Mouse (Mus musculus): ENCODE measurements at regions not wholly inside any gene's neighbourhood (a gene's known extent, or its start where the extent isn't known, plus 50 kb on each side); places are given as distances from the start of the nearest gene placed in this dataset.

- TF ChIP-seq EP300 (IDR thresholded peaks at IDR 0.05; ENCODE audit: low read depth in 1 of 2, low read length in 2 of 2) (no peak), JUND (IDR thresholded peaks at IDR 0.05; ENCODE audit: low read depth, low read length) (no peak)
- no peaks in the 10 kb centered on the region; a peak in 1 of 4 replicates for H3K27me3 ChIP-seq (ENCODE audit: control insufficient read depth in 1 of 2, insufficient read depth in 2 of 2, low read length in 2 of 2)
- DNase-seq (ENCODE audit: low read depth, low spot score): no peak
Observed at GRCm38 (mm10) chr19:28778386-28778785, 56.5 kb upstream of the Slc1a1 start.

GRCm38 (mm10) chr19:28781971-28782370 lies 52.9 kb upstream of the Slc1a1 start:
- H3K27me3 ChIP-seq (ENCODE audit: control insufficient read depth in 1 of 2, insufficient read depth in 2 of 2, low read length in 2 of 2): no peaks in the 10 kb centered on the region
- no peaks in the 10 kb centered on the region for H3K79me2 ChIP-seq (ENCODE audit: control insufficient read depth, insufficient read depth, low read length, poor library complexity)
- no peak for DNase-seq (ENCODE audit: low read depth, low spot score)
- H3K9ac ChIP-seq (ENCODE audit: control insufficient read depth, low read depth, low read length, poor library complexity, severe bottlenecking): no peak overlapping the region
- no peaks in the 10 kb centered on the region for H3K36me3 ChIP-seq (ENCODE audit: control insufficient read depth in 1 of 2, insufficient read depth in 2 of 2, low read length in 2 of 2)
- no peak overlapping the region for H3K4me3 ChIP-seq (ENCODE audit: control insufficient read depth in 1 of 2, insufficient read depth in 1 of 2, low read depth in 2 of 2, low read length in 2 of 2)
- H3K9me3 ChIP-seq (replicated peaks; ENCODE audit: insufficient read depth, low read length): no peaks in the 10 kb centered on the region
- no peaks in the 10 kb centered on the region for H3K4me1 ChIP-seq (ENCODE audit: control insufficient read depth in 1 of 2, insufficient read depth in 2 of 2, low read length in 2 of 2)
- no peak overlapping the region for H3K27ac ChIP-seq (ENCODE audit: control insufficient read depth, low read depth, low read length)
- TF ChIP-seq ETS1 (IDR thresholded peaks at IDR 0.05; ENCODE audit: low read depth, low read length): no peak
- no peak for TF ChIP-seq USF2 (IDR thresholded peaks at IDR 0.05; ENCODE audit: borderline replicate concordance in 1 of 2, insufficient read depth in 1 of 2, low read depth in 1 of 2, low read length in 2 of 2)
- TF ChIP-seq MAZ (IDR thresholded peaks at IDR 0.05; ENCODE audit: low read depth, low read length): no peak
- no peak for TF ChIP-seq ZNF384 (IDR thresholded peaks at IDR 0.05; ENCODE audit: low read depth, low read length)
- TF ChIP-seq JUND (IDR thresholded peaks at IDR 0.05; ENCODE audit: low read depth, low read length): no peak
- TF ChIP-seq TAL1 (IDR thresholded peaks at IDR 0.05; ENCODE audit: low read length): no peak
- TF ChIP-seq MYB (IDR thresholded peaks at IDR 0.05; ENCODE audit: low read depth, low read length): no peak
- no peak for TF ChIP-seq UBTF (IDR thresholded peaks at IDR 0.05; ENCODE audit: borderline replicate concordance, insufficient read depth, low read depth, low read length)
- no peak for TF ChIP-seq HCFC1 (IDR thresholded peaks at IDR 0.05; ENCODE audit: low read depth, low read length)
- no peak for TF ChIP-seq KAT2A (conservative IDR thresholded peaks at IDR 0.05; ENCODE audit: low read depth, low read length)
- TF ChIP-seq MAFK (IDR thresholded peaks at IDR 0.05; ENCODE audit: borderline replicate concordance, low read depth, low read length): no peak
- TF ChIP-seq TBP (IDR thresholded peaks at IDR 0.05; ENCODE audit: low read depth, low read length): no peak
- TF ChIP-seq RAD21 (IDR thresholded peaks at IDR 0.05; ENCODE audit: low read depth, low read length): no peak
- TF ChIP-seq CHD2 (IDR thresholded peaks at IDR 0.05; ENCODE audit: low read length): no peak
- TF ChIP-seq TCF12 (IDR thresholded peaks at IDR 0.05; ENCODE audit: low read depth, low read length): no peak
- TF ChIP-seq USF1 (IDR thresholded peaks at IDR 0.05; ENCODE audit: low read depth, low read length): no peak
- TF ChIP-seq MXI1 (IDR thresholded peaks at IDR 0.05; ENCODE audit: low read depth, low read length): no peak
- TF ChIP-seq POLR2AphosphoS5 (IDR thresholded peaks at IDR 0.05; ENCODE audit: borderline replicate concordance, low read depth, low read length): no peak

More at GRCm38 (mm10) chr19:28778386-28778785, 56.5 kb upstream of the Slc1a1 start:
- no peak overlapping the region for H3K27ac ChIP-seq (ENCODE audit: control insufficient read depth, low read depth, low read length)
- no peaks in the 10 kb centered on the region for H3K4me1 ChIP-seq (ENCODE audit: control insufficient read depth in 1 of 2, insufficient read depth in 2 of 2, low read length in 2 of 2)
- no peaks in the 10 kb centered on the region for H3K79me2 ChIP-seq (ENCODE audit: control insufficient read depth, insufficient read depth, low read length, poor library complexity)
- H3K9ac ChIP-seq (ENCODE audit: control insufficient read depth, low read depth, low read length, poor library complexity, severe bottlenecking): no peak overlapping the region
- no peaks in the 10 kb centered on the region for H3K9me3 ChIP-seq (replicated peaks; ENCODE audit: insufficient read depth, low read length)
- no peak overlapping the region for H3K4me3 ChIP-seq (ENCODE audit: control insufficient read depth in 1 of 2, insufficient read depth in 1 of 2, low read depth in 2 of 2, low read length in 2 of 2)
- no peaks in the 10 kb centered on the region for H3K36me3 ChIP-seq (ENCODE audit: control insufficient read depth in 1 of 2, insufficient read depth in 2 of 2, low read length in 2 of 2)

Measured in MEL (cell line).